Comparison of ENCODE assay signal across 19 mouse cellular contexts in the genomic region with DNA sequence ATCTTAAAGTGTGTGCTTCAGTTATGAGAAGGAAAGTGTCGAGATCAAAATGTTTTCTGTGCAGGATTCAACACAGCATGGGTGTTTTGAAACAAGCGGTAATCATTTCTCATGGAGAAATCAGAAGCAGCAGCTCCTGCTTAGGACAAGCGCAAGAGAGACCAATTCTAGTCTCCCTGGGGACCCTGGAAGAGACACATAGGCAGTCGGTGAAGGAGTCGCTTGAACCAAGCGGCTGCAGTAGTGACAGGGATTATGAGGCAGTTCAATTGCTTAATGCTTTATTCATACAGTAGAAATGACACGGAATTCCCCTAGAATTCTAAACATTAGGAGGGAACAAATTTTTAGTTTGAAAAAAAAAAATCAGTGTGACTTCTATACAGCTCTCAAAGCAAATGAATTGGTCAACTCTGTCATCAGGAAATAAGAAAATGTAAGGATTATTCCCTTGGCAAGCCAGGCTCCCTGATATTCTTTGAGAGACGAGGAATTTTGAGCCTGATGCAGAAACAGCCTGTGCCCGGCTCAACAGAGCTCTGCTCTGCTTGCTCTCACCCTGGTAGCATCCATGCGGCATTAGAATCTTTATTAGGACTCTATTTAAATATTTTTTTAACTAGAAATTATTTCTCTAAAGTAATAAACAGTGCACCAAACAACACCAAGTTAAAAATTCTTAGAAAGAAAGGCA.
DNase-seq lines count a peak whose midpoint lies in the region; ATAC-seq lines count a peak whose summit lies in the region.
"Had no signal": no experiment of that assay in that cellular context is flagged by ENCODE, and none has a peak within 500 bp of the region (broad histone marks: within the 10 kb centered on the region; RNA-seq: fewer than 3 reads in every experiment).

No protein-coding gene starts in this region.

- ATAC-seq in hindbrain, embryonic 12.5 days (ENCODE audit: low FRiP score) = peak; percentile 66; the same call in 1 of the 2 replicates
- peak; percentile 69 for ATAC-seq in midbrain, embryonic 12.5 days (ENCODE audit: low FRiP score, low read depth)
- ATAC-seq: activated CD4-positive, CD25-positive, alpha-beta regulatory T cell, adult 4 months; liver, postnatal 0 days had no signal

- intact Hi-C loops in left cerebral cortex, postnatal 4 days (cut with DNase I) = loop anchor here (2.0 kb wide), 1 partner anchor 627 kb away; a partner anchor contains a TSS

- H3K4me3 ChIP-seq in hindbrain, embryonic 12.5 days = no peak overlapping the region
- no peak overlapping the region for H3K4me3 ChIP-seq in midbrain, embryonic 12.5 days
- H3K4me3 ChIP-seq: myocyte had no signal

- no peaks in the 10 kb centered on the region for H3K9me3 ChIP-seq in hindbrain, embryonic 12.5 days (replicated peaks)
- H3K9me3 ChIP-seq in midbrain, embryonic 12.5 days = no peaks in the 10 kb centered on the region

- no peak overlapping the region for H3K27ac ChIP-seq in hindbrain, embryonic 12.5 days
- H3K27ac ChIP-seq in midbrain, embryonic 12.5 days (replicated peaks) = 0 out of 2 replicates have a peak overlapping the region, but pooled peaks have one; percentile 49
- H3K27ac ChIP-seq: macrophage had no signal

- H3K9ac ChIP-seq in hindbrain, embryonic 12.5 days = no peak overlapping the region
- no peak overlapping the region for H3K9ac ChIP-seq in midbrain, embryonic 12.5 days (replicated peaks)
- H3K9ac ChIP-seq: liver, postnatal 0 days had no signal

- H3K36me3 ChIP-seq in hindbrain, embryonic 12.5 days = no peaks in the 10 kb centered on the region
- H3K36me3 ChIP-seq in midbrain, embryonic 12.5 days = no peaks in the 10 kb centered on the region

- DNase-seq in left cerebral cortex, postnatal 4 days = peak; percentile 4
- DNase-seq in left cerebral cortex, adult 9 months (ENCODE audit: low spot score in 2 of 2) = no peak
- peak; percentile 45 for DNase-seq in retina, embryonic 14.5 days (ENCODE audit: low spot score)
- DNase-seq in yolk sac, embryonic 10.5 days (ENCODE audit: low spot score) = no peak
- no peak for DNase-seq in kidney, postnatal 25 days
- DNase-seq: cerebellum, adult 11-12 months; gastrocnemius, postnatal 10 days; heart, postnatal 4 days; kidney, adult 2 months; kidney, postnatal 4 days; layer of hippocampus, postnatal 36 days; liver, postnatal 0 days had no signal

- 41% methylated on average over 10 of the region's 10 CpGs for WGBS in hindbrain, embryonic 12.5 days
- WGBS in midbrain, embryonic 12.5 days = 29% methylated on average over 10 of the region's 10 CpGs

- peaks cover 8% of the 10 kb centered on the region for H3K4me1 ChIP-seq in hindbrain, embryonic 12.5 days
- H3K4me1 ChIP-seq in midbrain, embryonic 12.5 days = peaks cover 13% of the 10 kb centered on the region

- no peaks in the 10 kb centered on the region for H3K27me3 ChIP-seq in hindbrain, embryonic 12.5 days
- H3K27me3 ChIP-seq in midbrain, embryonic 12.5 days = no peaks in the 10 kb centered on the region
- H3K27me3 ChIP-seq: CH12.LX had no signal

- peak overlapping the region; percentile 26; the same call in 1 of the 2 replicates for H3K4me2 ChIP-seq in hindbrain, embryonic 12.5 days (replicated peaks)
- H3K4me2 ChIP-seq in midbrain, embryonic 12.5 days (replicated peaks) = 0 out of 2 replicates have a peak overlapping the region, but pooled peaks have one; percentile 8
- H3K4me2 ChIP-seq: heart, embryonic 11.5 days had no signal

Comparison
In these comparisons a context has a peak if more than half of its experiments do, and no peak if none do; other contexts are left out.
1. DNase-seq: peak in left cerebral cortex, postnatal 4 days (single experiment) and retina, embryonic 14.5 days (single experiment); none in left cerebral cortex, adult 9 months (0 of 2), yolk sac, embryonic 10.5 days (single experiment) and kidney, postnatal 25 days (0 of 2).